Mouse (Mus musculus) brain, embryonic 18.5 days (tissue): Measurements from ENCODE around the gene Fto.

Experiments
- DNase-seq: peaks from one replicate; pipeline ENCODE4 v3.0.0-alpha.2; 2012; ENCODE audit warnings: low read depth, low spot score

Gene Fto

DNA sequence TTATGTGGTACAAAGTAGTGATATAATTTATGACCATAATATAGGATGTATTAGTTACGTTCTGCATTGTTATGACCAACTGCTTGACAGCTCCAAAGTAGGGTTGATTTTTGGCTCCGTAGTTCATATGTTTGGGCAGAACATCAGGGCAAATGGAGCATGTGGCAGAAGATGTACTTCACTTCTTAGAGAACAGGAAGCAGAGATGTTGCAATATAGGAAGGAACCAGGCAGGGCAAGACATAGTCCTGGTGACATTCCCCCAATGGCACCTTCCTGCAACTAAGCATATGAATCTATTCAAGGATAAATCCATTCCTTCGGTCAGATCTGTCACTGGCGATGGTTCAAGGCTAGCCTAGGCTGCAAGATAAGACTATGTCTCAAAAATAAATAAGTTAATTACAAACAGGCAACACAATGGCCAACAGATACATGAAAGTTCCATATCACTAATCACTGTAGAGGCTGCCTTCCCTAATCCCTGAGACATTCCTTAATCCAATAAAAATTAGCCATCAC is 44.2 kb downstream of the Fto start:
- no peak for DNase-seq

DNA sequence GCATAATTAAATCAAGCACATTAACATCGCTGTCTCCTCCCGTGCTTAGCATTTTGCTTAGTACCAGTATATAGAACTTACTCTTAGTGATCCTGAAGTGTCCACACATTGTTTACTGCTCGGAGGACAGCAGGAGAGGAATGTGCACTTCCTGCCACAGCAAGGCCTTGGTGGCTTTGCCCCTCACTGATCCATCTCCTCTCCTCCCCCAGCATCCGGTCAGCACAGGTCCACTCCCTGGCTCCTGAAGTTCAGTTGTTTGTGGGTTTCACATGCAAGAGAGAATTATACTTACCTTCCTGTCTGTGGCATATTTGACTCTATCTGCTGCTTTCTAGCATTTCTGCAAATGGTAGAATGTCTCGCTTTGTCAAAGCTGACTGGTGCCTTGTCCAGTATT is 44.7 kb downstream of the Fto start:
- no peak for DNase-seq

DNA sequence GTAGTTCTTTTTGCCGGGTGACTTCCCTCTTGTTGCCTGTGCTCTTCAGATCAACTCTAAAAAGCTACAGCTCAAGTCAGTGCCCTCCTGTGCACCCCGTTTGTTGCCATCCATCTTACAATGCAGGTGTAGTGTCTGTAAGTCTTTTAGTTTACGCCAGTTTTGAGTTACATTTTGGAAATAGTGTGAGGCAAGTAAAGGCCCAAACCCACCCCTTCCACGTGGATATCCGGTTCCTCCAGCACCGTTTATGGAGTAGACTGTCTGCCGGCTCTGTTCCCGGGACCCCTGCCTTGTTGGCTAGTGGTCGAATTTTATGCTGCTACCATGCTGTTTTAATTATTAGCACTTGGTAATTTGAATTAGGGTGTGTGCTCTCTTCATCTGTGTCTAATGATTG is 46.2 kb downstream of the Fto start:
- no peak for DNase-seq

DNA sequence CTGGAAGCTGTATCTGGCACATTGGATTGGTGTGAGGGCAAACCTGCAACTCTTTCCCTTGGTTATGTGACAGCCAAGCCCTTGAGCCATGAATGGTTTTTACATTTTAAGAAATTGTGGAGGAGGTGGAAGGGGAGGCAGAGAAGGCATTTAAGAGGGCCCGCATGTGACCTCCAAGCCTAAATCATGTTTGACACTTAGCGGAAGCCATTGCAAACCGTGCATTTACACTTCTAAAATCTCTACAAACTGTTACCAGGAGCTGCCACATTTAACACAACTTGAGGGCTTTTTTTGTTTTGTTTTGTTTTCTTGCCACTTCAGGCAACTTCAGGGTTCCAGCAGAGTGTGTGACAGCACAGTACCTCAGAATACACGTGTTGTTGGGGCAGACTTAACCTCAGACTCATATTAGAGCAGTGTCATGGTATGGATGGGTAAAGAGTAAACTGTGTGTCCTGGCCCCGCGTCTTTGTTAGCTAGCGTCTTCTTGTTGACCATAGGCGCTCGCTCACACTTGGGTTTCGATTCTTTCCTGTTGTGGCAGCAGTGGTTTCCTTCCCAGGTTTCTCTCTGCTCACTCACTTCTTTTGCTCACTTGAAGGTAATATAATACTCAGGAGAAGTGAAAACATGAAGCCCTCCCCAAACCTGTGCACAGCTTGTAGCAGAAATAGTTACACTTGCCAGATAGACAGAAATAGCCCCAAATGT is 47.5 kb downstream of the Fto start:
- no peak for DNase-seq

DNA sequence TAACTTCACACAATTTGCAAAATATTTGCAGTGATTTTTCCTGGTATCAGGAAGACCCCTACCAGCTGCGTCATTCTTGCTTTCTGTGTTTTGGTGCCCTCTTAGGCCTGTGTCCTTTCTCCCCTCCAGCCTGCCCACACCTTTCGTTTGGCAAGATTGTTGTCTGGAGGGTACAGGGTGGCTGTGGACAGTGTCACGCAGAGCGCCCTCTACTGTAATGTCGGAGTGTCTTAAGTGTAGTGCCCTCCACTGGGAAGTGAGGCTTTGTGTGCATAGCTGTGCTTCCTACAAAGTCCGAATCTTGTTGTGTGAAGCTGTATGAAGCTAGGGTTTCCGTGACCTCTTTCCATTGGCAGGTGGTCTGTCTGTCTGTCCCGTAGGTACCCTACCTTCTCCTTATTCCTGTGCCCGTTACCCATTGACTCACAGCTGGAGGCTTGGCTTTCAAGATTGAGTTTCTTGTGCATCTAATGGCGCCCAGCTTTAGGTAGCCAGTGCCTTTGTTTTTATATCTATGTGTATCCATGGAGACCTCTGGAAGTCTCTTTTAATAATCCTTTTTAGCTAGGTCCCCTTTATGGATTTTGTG is 50.0 kb downstream of the Fto start:
- DNase-seq: no peak

DNA sequence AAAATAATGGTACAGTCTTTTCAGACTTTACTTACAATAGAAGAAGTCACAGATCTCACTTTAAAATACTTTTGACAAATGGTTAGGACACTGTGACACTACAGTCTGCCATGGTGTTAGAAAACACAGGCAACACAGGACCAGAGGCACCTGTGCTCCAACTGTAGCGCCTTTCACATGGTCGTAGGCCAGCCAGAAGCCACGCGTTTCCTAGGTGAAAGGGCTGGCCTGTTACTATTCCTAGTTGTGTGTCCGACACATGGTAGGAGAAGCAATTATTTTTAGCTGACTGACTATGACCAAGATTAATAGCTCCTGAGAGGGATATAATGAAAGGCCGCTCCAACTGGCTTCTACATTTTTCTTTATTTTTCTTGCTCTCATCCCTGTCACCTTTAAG is 50.9 kb downstream of the Fto start:
- no peak for DNase-seq

DNA sequence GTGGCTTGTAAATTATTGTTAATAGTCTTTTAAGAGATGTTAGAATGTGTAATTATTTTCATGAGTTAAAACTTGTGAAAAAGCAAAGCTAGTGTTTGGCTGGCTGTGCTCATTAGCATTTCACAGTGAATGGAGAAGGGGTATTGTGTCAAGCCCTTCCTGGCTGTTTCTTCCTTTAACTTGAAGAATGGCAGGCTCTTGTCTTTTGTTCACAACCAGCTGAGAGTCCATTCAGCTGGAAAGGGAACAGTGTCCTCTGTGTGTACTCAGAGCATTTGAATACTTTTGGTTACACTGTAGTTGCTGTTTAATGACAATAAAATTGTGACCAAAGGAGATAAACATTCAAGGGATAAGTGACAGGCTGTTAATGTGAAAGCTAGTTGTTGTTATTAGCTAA is 52.5 kb downstream of the Fto start:
- DNase-seq: no peak

DNA sequence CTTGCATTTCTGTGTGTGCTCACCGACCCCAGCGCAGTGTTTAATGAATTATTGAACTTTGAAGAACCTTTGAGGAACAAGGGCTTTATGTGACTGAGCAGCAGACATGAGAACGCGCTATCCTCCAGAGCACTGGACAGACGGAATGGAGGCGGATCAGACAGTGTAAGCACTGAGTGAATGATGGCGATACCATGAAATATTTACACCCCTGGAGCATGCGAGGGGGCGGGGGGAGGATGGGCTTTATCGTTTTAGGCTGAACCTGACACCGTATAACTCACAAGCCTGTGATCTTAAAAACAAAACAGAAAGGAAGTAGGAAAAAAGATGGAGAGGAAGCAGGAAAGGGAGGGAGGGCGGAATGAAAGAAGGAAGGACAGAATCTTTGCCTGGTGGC is 57.6 kb downstream of the Fto start:
- no peak for DNase-seq

DNA sequence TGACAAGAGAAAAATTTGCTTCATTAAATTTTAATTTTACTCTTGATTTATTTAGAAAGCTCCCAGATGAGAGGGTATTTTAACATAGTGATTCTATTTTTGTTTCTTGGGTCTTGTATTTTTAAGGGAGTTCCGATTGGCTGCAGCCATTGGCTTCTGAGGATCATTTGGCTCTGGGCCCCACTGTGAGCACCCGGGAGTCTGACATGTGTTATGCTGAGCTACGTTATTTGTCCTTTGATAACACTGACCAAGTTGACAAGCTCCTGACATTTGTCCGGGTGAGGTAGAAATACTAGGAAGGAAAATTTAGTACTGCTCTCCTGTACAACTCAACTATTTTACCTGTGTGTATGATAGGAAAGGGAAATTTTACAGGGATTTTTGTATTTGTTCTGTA is 58.7 kb downstream of the Fto start:
- no peak for DNase-seq

DNA sequence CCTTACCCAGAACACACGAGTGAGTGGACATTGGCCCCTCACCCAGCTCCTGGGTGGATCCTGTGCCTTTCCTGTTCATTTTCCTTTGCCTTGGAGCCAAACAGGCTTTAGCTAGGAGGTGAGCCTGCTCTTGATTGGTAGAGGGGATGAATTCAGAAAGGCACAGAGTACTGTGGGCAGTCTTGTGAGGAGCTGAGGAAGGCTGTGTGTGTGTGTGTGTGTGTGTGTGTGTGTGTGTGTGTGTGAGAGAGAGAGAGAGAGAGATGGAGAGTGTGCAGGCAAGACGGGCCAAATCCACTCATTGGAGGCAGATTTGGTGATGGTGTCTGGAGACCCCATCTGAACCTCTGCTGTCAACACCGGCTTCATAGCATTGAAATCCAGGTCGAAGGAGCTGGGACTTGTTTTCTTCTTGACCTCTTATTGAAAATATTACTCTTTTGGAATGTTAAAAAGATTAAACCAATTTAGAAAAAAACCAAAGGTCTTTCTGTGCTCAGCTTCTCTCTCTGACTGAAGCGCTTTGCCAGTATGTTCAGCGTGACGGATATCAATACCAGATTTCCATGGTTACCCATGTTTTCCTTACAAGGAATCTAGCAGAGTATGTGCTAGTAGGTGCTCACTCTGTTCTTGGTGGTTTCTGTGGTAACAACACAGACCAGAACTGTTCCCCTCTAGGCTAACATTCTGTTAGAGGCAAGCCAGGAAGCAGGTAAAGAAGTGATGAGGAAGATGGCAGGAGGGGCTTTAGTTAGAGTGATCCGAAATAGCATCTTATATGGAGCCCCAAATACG is 59.7 kb downstream of the Fto start:
- DNase-seq: no peak

DNA sequence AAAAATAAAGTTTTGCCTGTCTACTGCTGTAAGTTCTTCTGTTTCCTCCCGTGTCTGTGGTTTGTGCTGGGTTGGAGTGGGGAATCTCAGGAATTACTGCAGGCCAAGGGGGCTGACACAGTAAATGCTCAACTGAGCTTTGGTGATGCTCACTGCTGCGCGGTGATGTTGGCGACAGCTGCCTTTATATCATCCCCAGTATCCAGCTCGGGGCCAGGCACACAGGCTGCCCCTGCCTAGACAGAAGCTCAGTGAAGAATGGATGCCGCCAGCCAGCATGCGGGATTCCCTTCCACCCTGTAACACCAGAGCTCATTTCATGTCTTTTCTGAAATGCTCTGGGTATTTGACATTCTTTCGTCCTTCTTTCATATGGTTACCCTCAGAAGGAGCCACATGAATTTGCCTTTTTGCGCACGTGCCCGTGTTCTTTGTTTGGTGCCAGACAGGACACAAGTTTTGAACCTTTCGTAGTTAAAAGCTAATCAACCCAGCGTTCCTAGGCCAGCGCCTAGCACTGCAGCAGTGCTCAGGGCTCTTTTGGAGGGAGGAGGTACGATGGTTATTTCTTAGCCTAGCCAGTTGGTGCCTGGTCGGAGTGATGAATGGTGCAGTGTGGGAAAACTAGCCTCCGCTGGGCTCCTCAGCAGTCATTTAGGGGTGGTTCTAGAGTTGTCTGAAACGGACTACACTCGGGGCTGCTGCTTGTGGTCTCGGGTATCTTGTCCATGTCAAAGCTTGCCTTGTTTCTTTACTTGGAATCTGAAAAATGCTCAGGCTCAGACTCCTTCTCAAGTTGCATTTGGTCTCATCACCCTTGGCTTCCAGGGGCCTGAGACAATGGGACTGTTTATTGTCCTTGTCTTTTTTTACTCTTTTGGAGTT is 62.0 kb downstream of the Fto start:
- no peak for DNase-seq

DNA sequence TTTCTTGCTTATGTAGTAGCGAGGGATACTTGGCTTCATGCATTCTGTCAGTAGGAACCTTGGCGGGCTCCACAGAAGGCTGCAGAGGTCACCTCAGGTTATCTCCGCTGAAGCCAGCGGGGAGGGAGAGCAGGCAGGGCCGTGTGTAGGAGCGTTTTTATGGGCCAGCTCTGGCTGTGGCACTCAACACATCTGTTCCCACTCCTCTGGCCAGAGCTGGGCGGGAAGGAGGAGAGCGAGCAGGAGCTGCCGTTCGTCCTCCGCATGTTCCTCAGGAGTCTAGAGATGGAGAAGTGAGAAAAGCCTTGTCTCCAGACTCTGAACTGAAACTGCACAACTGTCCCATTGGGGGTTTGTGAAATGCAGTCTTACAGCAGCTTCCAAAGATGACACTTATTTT is 63.5 kb downstream of the Fto start:
- no peak for DNase-seq

DNA sequence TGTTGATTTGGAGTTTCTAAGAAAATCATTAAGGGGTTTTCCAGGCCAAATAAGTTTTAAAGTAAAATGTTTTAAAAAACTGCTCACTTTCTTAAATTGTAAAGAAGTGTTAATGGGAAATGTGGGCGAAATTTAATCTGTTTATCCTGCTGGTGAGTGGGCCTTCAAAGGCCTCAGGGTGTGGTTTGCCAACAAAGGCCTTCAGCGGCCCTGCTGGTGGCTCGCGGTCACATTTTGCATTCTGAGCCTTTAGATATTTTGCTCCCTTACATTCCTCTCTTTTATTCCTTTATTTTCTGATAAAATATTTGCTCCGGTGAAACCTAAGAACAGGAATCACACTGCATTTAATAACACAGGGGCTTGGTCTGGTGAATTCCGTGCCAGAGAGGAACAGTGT is 64.0 kb downstream of the Fto start:
- no peak for DNase-seq

DNA sequence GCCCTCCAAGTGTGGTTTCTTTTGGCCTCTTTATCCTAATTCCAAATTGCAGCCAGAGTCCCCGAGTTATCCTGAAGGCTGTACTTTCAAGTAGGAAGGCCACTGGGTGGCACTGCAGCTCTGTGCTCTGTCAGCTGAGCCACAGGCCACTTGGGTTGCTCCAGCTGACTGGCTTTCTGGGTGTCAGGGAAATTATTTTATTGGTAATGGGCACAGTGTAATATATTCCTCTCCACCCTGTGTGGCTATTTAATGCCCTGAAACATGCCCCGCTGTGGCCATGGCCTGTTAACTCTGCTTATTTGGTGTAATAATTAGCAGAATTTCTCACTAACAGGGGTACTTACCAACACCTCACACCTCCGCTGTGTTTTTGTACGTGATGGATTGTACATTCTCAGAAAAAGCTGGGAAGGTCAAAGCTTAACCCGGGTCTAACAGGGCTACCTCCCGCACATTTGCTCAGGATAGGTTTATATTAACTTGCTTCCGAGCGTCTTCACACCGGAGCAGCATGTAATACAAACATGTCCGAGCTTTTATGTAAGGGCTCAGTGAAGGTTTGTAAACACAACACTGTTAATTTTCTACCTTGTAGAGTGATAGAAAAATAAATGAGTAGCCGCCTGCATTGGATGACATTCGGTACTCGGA is 65.6 kb downstream of the Fto start:
- peak; percentile 42 for DNase-seq

DNA sequence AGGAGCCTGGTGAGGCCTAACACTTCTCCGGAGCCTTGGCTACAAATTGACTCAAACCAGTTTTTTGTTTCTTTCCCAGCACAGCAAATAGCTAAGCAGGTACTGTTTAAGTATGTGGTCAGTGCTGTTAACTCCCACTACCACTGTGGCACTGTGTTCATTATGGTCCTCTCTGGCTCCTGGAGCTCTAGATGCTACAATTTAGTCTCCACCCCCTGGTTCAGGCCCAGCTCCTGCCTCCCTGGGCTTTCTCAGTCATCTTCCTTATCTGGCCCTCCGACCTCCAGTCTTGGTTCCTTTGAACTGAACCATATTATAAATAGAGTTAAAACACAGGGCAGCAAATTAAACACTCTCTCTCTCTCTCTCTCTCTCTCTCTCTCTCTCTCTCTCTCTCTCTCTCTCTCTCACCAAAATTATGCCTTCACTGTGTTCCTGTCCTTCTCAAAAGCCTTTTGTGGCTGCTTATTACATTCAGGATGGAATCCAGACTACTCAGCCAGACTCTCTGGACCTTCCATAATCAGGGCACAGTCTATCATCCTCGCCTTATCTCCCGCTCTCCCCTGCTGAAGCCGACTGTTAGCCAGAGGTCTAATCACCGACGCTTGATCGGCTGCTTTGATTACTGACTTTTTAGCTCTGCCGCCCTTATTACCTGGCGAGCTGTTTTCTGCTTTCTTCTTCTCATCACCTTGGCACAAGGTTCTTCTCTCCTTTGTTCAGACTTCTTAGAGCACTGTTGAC is 67.6 kb downstream of the Fto start:
- no peak for DNase-seq

DNA sequence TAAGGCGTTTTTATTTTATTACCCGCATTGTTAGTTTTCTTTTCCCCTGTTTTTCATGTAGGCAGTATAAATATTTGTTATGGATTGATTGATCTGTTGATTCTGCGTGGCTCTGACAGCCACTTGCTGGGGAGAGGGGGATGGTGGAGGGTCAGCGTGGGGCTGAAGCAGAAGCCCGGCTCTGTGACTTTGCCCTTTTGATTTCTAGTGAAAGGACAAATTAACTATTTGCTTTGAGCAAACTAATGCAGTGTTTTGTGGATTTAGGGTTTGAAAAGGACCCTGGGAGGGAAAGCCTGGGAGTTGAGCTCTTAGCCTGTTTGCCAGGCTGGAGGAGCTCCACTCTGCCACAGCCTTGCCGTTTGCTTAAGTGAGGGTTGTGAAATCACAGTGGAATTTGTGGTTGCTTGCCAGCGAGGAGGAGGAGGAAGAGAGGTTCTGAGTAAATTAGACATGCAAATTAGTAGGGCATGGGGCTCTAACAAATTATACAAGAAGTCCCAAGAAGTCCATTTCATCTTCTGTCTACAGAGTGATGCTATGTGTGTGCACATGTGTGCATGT is 68.3 kb downstream of the Fto start:
- no peak for DNase-seq

DNA sequence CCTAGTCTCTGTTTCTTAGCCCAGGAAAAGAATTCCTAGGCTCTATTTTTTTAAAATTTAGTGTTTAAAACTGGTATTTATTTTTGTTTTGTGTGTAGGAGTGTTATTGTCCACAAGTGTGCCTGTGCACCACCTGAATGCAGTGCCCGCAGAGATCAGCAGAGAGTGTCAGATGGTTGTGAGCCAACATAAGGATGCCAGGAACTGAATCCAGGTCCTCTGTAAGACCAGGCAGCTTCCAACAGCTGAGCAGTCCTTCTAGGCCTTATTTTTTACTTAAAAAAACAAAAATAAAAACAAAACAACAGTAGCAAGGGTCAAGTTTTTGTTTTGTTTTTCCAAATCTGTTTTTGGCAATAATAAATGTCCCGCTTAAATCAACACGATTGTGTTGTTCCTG is 69.9 kb downstream of the Fto start:
- no peak for DNase-seq

DNA sequence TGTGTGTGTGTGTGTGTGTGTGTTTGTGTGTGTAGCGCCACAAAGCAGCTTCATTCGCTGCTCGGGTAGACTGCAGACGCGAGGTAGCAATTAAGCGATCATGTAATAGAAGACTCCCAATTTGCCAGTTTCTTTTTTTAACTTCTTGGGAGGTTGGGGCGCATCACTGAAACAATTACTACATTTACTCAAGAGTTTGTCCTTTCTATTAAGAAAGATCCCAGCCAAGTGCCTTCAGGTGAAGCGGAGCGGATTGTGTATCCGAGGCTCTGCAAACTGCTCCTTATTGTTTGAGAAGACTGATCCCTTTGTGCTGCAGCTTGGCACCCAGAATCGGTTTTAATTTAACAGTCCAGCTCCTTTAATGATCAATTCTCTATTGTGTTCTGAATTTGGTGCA is 70.5 kb downstream of the Fto start:
- DNase-seq: no peak

DNA sequence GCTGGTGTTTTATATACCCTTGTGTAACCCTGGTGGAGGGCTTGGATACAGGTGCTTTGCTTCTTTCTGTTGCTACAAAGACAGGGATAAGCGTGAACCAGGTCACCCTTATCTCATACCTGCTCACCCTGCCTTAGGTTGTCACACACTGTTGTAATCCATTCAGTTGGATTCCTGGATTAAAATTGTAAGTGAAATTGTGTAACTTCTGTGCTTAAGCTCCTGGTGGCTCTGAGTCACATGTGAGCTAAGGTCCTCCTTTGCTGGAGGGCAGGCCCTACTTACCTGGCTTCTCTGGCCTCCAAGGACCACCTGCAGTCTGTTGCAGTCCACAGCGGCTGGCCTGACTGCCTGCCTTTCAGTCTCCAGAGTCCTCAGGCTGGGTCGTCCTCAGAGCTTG is 71.1 kb downstream of the Fto start:
- no peak for DNase-seq

DNA sequence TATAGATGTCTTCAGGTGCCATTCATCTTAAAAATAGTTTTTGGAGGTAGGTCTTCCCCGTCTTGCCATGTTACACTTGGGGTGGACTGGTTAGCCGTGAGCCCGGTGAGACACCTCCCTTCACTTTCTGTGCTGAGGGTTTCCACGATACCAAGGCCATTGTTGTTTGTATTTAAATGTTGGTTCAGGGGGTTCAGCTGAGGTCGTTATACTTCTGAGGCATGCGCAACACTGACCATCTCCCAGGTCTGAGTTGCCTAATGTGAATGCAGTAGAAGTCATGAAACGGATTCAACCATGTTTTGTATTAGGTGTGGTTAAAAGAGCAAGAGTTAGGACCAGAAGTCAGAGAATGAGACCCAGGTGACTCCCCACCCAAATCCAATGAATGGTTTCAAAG is 72.5 kb downstream of the Fto start:
- no peak for DNase-seq
